Mouse (Mus musculus): ENCODE results near the gene Strip2. TPM values are rescaled to one million over a fixed set of nuclear protein-coding genes. Genes with fewer than 3 reads are reported as not detected.

Strip2 gene
- polyA plus RNA-seq, 1 experiment from 2014 or later = 0.59 TPM

GRCm38 (mm10) chr6:29931181-29931580 lies 14.4 kb downstream of the Strip2 start:
- Histone ChIP-seq H3K27me3 (no peaks in the 10 kb centered on the region), H3K4me2 (no peak overlapping the region), H3K9ac (no peak overlapping the region), H3K9me3 (no peaks in the 10 kb centered on the region), H3K4me1 (no peaks in the 10 kb centered on the region), H3K4me3 (replicated peaks) (no peak overlapping the region), H3K27ac (no peak overlapping the region), H3K36me3 (replicated peaks) (no peaks in the 10 kb centered on the region)
- 94% methylated on average over 4 of the region's 4 CpGs for WGBS
- ATAC-seq (ENCODE audit: low FRiP score) = no peak

- no peak for ATAC-seq (ENCODE audit: low FRiP score)
- 90% methylated on average over 1 of the region's 1 CpGs for WGBS
Measured at GRCm38 (mm10) chr6:29935741-29936140, 18.9 kb downstream of the Strip2 start.

GRCm38 (mm10) chr6:29940428-29940827 lies 23.6 kb downstream of the Strip2 start:
- Histone ChIP-seq H3K36me3 (replicated peaks) (no peaks in the 10 kb centered on the region), H3K4me3 (replicated peaks) (no peak overlapping the region), H3K9ac (no peak overlapping the region), H3K27me3 (no peaks in the 10 kb centered on the region), H3K4me2 (no peak overlapping the region), H3K4me1 (no peaks in the 10 kb centered on the region), H3K27ac (no peak overlapping the region), H3K9me3 (no peaks in the 10 kb centered on the region)
- 88% methylated on average over 4 of the region's 4 CpGs for WGBS
- ATAC-seq (ENCODE audit: low FRiP score) = no peak

More at GRCm38 (mm10) chr6:29935741-29936140, 18.9 kb downstream of the Strip2 start:
- Histone ChIP-seq H3K9me3 (no peaks in the 10 kb centered on the region), H3K27me3 (no peaks in the 10 kb centered on the region), H3K36me3 (replicated peaks) (no peaks in the 10 kb centered on the region), H3K4me2 (no peak overlapping the region), H3K27ac (no peak overlapping the region), H3K4me3 (replicated peaks) (no peak overlapping the region), H3K9ac (no peak overlapping the region), H3K4me1 (no peaks in the 10 kb centered on the region)

- H3K4me1 ChIP-seq = no peaks in the 10 kb centered on the region
- WGBS = 96% methylated on average over 2 of the region's 2 CpGs
- no peaks in the 10 kb centered on the region for H3K27me3 ChIP-seq
- no peaks in the 10 kb centered on the region for H3K9me3 ChIP-seq
- ATAC-seq (ENCODE audit: low FRiP score) = no peak
- no peak overlapping the region for H3K9ac ChIP-seq
- no peaks in the 10 kb centered on the region for H3K36me3 ChIP-seq (replicated peaks)
- no peak overlapping the region for H3K27ac ChIP-seq
- H3K4me3 ChIP-seq (replicated peaks) = no peak overlapping the region
- no peak overlapping the region for H3K4me2 ChIP-seq
Measured at GRCm38 (mm10) chr6:29941036-29941435, 24.2 kb downstream of the Strip2 start.

- 73% methylated on average over 1 of the region's 1 CpGs for WGBS
- ATAC-seq (ENCODE audit: low FRiP score) = no peak
- Histone ChIP-seq H3K4me3 (replicated peaks) (no peak overlapping the region), H3K36me3 (replicated peaks) (no peaks in the 10 kb centered on the region), H3K9me3 (no peaks in the 10 kb centered on the region), H3K27ac (no peak overlapping the region), H3K4me1 (no peaks in the 10 kb centered on the region), H3K27me3 (no peaks in the 10 kb centered on the region), H3K9ac (no peak overlapping the region), H3K4me2 (no peak overlapping the region)
Measured at GRCm38 (mm10) chr6:29944465-29944864, 27.7 kb downstream of the Strip2 start.

GRCm38 (mm10) chr6:29946568-29946967 lies 29.8 kb downstream of the Strip2 start:
- H3K27ac ChIP-seq = no peak overlapping the region
- no peaks in the 10 kb centered on the region for H3K27me3 ChIP-seq
- H3K9me3 ChIP-seq = no peaks in the 10 kb centered on the region
- ATAC-seq (ENCODE audit: low FRiP score) = no peak
- no peaks in the 10 kb centered on the region for H3K4me1 ChIP-seq
- H3K36me3 ChIP-seq (replicated peaks) = no peaks in the 10 kb centered on the region
- no peak overlapping the region for H3K4me2 ChIP-seq
- H3K4me3 ChIP-seq (replicated peaks) = no peak overlapping the region
- 93% methylated on average over 2 of the region's 2 CpGs for WGBS
- H3K9ac ChIP-seq = no peak overlapping the region

- no peaks in the 10 kb centered on the region for H3K9me3 ChIP-seq
- no peaks in the 10 kb centered on the region for H3K36me3 ChIP-seq (replicated peaks)
- no peak overlapping the region for H3K4me3 ChIP-seq (replicated peaks)
- no peak overlapping the region for H3K4me2 ChIP-seq
- no peak overlapping the region for H3K27ac ChIP-seq
- no peaks in the 10 kb centered on the region for H3K27me3 ChIP-seq
- no peak for ATAC-seq (ENCODE audit: low FRiP score)
- WGBS = 75% methylated on average over 6 of the region's 6 CpGs
- no peaks in the 10 kb centered on the region for H3K4me1 ChIP-seq
- H3K9ac ChIP-seq = no peak overlapping the region
Measured at GRCm38 (mm10) chr6:29947823-29948222, 31.0 kb downstream of the Strip2 start.

- H3K27ac ChIP-seq = no peak overlapping the region
- H3K4me2 ChIP-seq = no peak overlapping the region
- no peak for ATAC-seq (ENCODE audit: low FRiP score)
- no peaks in the 10 kb centered on the region for H3K4me1 ChIP-seq
- no peak overlapping the region for H3K9ac ChIP-seq
- no peak overlapping the region for H3K4me3 ChIP-seq (replicated peaks)
- H3K9me3 ChIP-seq = no peaks in the 10 kb centered on the region
- H3K27me3 ChIP-seq = no peaks in the 10 kb centered on the region
- H3K36me3 ChIP-seq (replicated peaks) = no peaks in the 10 kb centered on the region
- WGBS = 95% methylated on average over 4 of the region's 4 CpGs
Measured at GRCm38 (mm10) chr6:29956749-29957148, 39.9 kb downstream of the Strip2 start.

GRCm38 (mm10) chr6:29958669-29959068 lies 41.9 kb downstream of the Strip2 start:
- WGBS = 70% methylated on average over 3 of the region's 3 CpGs
- H3K27ac ChIP-seq = no peak overlapping the region
- no peaks in the 10 kb centered on the region for H3K27me3 ChIP-seq
- H3K36me3 ChIP-seq (replicated peaks) = no peaks in the 10 kb centered on the region
- no peaks in the 10 kb centered on the region for H3K9me3 ChIP-seq
- no peak overlapping the region for H3K4me3 ChIP-seq (replicated peaks)
- H3K4me2 ChIP-seq = no peak overlapping the region
- H3K9ac ChIP-seq = no peak overlapping the region
- ATAC-seq (ENCODE audit: low FRiP score) = no peak
- H3K4me1 ChIP-seq = no peaks in the 10 kb centered on the region

- no peak overlapping the region for H3K27ac ChIP-seq
- H3K4me3 ChIP-seq (replicated peaks) = no peak overlapping the region
- ATAC-seq (ENCODE audit: low FRiP score) = no peak
- H3K27me3 ChIP-seq = no peaks in the 10 kb centered on the region
- no peak overlapping the region for H3K9ac ChIP-seq
- H3K36me3 ChIP-seq (replicated peaks) = no peaks in the 10 kb centered on the region
- H3K4me2 ChIP-seq = no peak overlapping the region
- WGBS = 87% methylated on average over 6 of the region's 6 CpGs
- H3K9me3 ChIP-seq = no peaks in the 10 kb centered on the region
- H3K4me1 ChIP-seq = no peaks in the 10 kb centered on the region
Measured at GRCm38 (mm10) chr6:29961081-29961480, 44.3 kb downstream of the Strip2 start.

- H3K27me3 ChIP-seq = no peaks in the 10 kb centered on the region
- H3K9ac ChIP-seq = no peak overlapping the region
- H3K9me3 ChIP-seq = no peaks in the 10 kb centered on the region
- no peak for ATAC-seq (ENCODE audit: low FRiP score)
- no peaks in the 10 kb centered on the region for H3K36me3 ChIP-seq (replicated peaks)
- H3K4me2 ChIP-seq = no peak overlapping the region
- no peaks in the 10 kb centered on the region for H3K4me1 ChIP-seq
- H3K27ac ChIP-seq = no peak overlapping the region
- H3K4me3 ChIP-seq (replicated peaks) = no peak overlapping the region
- WGBS = 71% methylated on average over 7 of the region's 7 CpGs
Measured at GRCm38 (mm10) chr6:29967917-29968316, 51.1 kb downstream of the Strip2 start.

GRCm38 (mm10) chr6:29973341-29973740 lies 56.5 kb downstream of the Strip2 start:
- ATAC-seq (ENCODE audit: low FRiP score) = no peak
- H3K4me3 ChIP-seq (replicated peaks) = no peak overlapping the region
- 82% methylated on average over 5 of the region's 5 CpGs for WGBS
- no peaks in the 10 kb centered on the region for H3K27me3 ChIP-seq
- H3K27ac ChIP-seq = no peak overlapping the region
- no peaks in the 10 kb centered on the region for H3K36me3 ChIP-seq (replicated peaks)
- H3K9ac ChIP-seq = no peak overlapping the region
- H3K4me2 ChIP-seq = no peak overlapping the region
- no peaks in the 10 kb centered on the region for H3K4me1 ChIP-seq
- no peaks in the 10 kb centered on the region for H3K9me3 ChIP-seq

- Histone ChIP-seq H3K36me3 (replicated peaks) (no peaks in the 10 kb centered on the region), H3K9me3 (no peaks in the 10 kb centered on the region), H3K4me1 (no peaks in the 10 kb centered on the region), H3K4me3 (replicated peaks) (no peak overlapping the region), H3K4me2 (no peak overlapping the region), H3K27ac (no peak overlapping the region), H3K9ac (no peak overlapping the region), H3K27me3 (no peaks in the 10 kb centered on the region)
- no peak for ATAC-seq (ENCODE audit: low FRiP score)
- WGBS = 72% methylated on average over 8 of the region's 8 CpGs
Measured at GRCm38 (mm10) chr6:29974836-29975235, 58.0 kb downstream of the Strip2 start.

GRCm38 (mm10) chr6:29980461-29980860 lies 63.6 kb downstream of the Strip2 start:
- Histone ChIP-seq H3K4me3 (replicated peaks) (no peak overlapping the region), H3K36me3 (replicated peaks) (no peaks in the 10 kb centered on the region), H3K9ac (no peak overlapping the region), H3K4me2 (no peak overlapping the region), H3K4me1 (peaks cover under 1% of the 10 kb centered on the region), H3K27ac (no peak overlapping the region), H3K27me3 (no peaks in the 10 kb centered on the region), H3K9me3 (no peaks in the 10 kb centered on the region)
- WGBS = 93% methylated on average over 6 of the region's 6 CpGs
- ATAC-seq (ENCODE audit: low FRiP score) = no peak
